Mouse (Mus musculus) lung, postnatal 10 days (tissue): ENCODE data around the gene Muc1.
"Not testable (repeated sequence)": the region's sequence is repeated elsewhere in the genome, so short reads cannot be mapped to it uniquely, and the experiment has no call there.

Source experiments
- DNase-seq: peaks from one replicate; pipeline ENCODE4 v3.0.0; 2021

The Muc1 gene

GRCm38 (mm10) chr3:89210731-89211130, 18.1 kb upstream of the Muc1 start:
- no peak for DNase-seq

- peak; percentile 97 for DNase-seq
Observed at GRCm38 (mm10) chr3:89213803-89214530, 14.9 kb upstream of the Muc1 start.

GRCm38 (mm10) chr3:89214681-89215411, 14.0 kb upstream of the Muc1 start, which contains the start of gene Thbs3:
Thbs3 (plus strand) TSS chr3:89215180.
- peak; percentile 72 for DNase-seq

GRCm38 (mm10) chr3:89215853-89216252, 13.0 kb upstream of the Muc1 start:
- DNase-seq, result peak; percentile 89

- not testable (repeated sequence) for DNase-seq
Observed at GRCm38 (mm10) chr3:89216407-89216806, 12.4 kb upstream of the Muc1 start.

- DNase-seq, result peak; percentile 66
Observed at GRCm38 (mm10) chr3:89218271-89218670, 10.6 kb upstream of the Muc1 start.

GRCm38 (mm10) chr3:89219546-89219945, 9.3 kb upstream of the Muc1 start:
- no peak for DNase-seq

GRCm38 (mm10) chr3:89221167-89221566, 7.7 kb upstream of the Muc1 start:
- no peak for DNase-seq

GRCm38 (mm10) chr3:89224796-89225195, 4.1 kb upstream of the Muc1 start:
- no peak for DNase-seq

- DNase-seq, result no peak
Observed at GRCm38 (mm10) chr3:89225321-89225815, 3.5 kb upstream of the Muc1 start.

GRCm38 (mm10) chr3:89225918-89226317, 2.9 kb upstream of the Muc1 start:
- no peak for DNase-seq

GRCm38 (mm10) chr3:89226361-89226760, 2.5 kb upstream of the Muc1 start:
- DNase-seq, result no peak

GRCm38 (mm10) chr3:89226900-89227299, 2.0 kb upstream of the Muc1 start, which contains the start of gene Mtx1:
Mtx1 (minus strand) TSS chr3:89227088.
- DNase-seq, result no peak

- DNase-seq, result peak; percentile 95
Observed at GRCm38 (mm10) chr3:89227307-89228179, 1.3 kb upstream of the Muc1 start.

GRCm38 (mm10) chr3:89228180-89228549, 692 bp upstream of the Muc1 start:
- DNase-seq, result peak; percentile 93

- DNase-seq, result no peak
Observed at GRCm38 (mm10) chr3:89229276-89229675, 419 bp downstream of the Muc1 start.

- no peak for DNase-seq
Observed at GRCm38 (mm10) chr3:89230561-89230960, 1.7 kb downstream of the Muc1 start.

GRCm38 (mm10) chr3:89231345-89231744, 2.5 kb downstream of the Muc1 start:
- no peak for DNase-seq

- no peak for DNase-seq
Observed at GRCm38 (mm10) chr3:89231772-89232275, 3.0 kb downstream of the Muc1 start.

- peak; percentile 70 for DNase-seq
Observed at GRCm38 (mm10) chr3:89232614-89233013, 3.8 kb downstream of the Muc1 start.

- peak; percentile 66 for DNase-seq
Observed at GRCm38 (mm10) chr3:89233562-89234110, 4.8 kb downstream of the Muc1 start.

- no peak for DNase-seq
Observed at GRCm38 (mm10) chr3:89236516-89236915, 7.7 kb downstream of the Muc1 start.
